Mouse (Mus musculus): ENCODE results near the gene Gm45713.

DNA sequence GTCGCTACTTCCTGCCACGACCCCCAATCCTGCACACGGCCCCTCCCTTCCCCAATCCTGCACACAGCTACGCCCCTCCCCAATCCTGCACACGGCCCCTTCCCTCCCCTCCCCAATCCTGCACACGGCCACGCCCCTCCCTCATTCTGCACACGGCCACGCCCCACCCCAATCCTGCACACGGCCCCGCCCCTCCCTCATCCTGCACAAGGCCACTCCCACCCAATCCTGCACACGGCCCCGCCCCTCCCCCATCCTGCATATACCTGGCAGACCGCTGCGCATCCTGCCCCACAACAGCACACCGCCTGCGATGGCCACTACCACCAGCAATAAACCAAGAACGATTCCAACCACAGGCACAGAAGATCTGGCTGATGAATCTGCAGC, 42.5 kb downstream of the Gm45713 start:
- no peak for TF ChIP-seq CTCF (IDR thresholded peaks at IDR 0.05; ENCODE audit: control insufficient read depth, insufficient read depth, insufficient replicate concordance, low read depth, low read length)
- no peak for TF ChIP-seq POLR2A (IDR thresholded peaks at IDR 0.05; ENCODE audit: control insufficient read depth, low read depth, low read length)

Data from testis, adult 2 months (tissue).